Mouse (Mus musculus) ovary, adult 18-20 months (tissue): ENCODE measurements around the gene Parp8.

Experiments used
- DNase-seq: peaks from one replicate; pipeline ENCODE4 v3.0.0; 2022; ENCODE audit warnings: low spot score, mixed read lengths

Gene Parp8

DNA sequence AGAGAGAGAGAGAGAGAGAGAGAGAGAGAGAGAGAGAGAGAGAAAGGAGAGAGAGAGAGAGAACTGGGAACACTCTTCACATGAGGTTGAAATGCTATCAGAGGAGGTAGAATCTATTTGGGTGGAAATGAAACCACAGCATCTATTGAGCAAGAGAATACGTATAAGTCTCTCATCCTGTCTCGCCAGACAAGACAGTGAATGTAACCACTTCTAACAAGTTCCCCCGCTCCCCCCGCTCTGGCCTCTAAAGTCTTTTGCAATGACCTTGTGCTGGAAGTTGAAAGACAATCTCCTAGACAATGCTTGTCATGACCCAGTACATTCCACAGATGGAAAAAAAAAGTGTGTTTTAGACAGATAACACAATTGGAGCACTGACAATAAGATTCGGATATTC is 181.4 kb downstream of the Parp8 start:
- no peak for DNase-seq

DNA sequence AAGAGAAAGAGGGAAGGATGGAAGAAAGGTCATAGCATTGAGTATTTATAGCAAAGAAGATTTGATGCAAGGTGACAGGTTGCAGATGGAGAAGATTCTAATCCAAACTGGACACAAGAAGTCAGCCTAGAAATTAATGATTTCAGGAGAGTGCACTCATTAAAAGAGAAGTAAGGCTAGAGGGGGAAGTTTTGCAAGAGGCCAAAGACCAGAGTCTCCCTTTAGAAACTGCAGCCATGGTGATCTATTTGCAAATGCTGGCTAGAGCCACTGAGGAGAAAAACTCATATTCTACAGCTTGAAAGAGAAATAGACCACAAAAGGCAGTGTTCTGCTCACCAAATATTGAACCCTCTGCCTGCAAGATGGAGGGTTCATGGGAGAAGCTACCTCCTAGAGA is 194.4 kb downstream of the Parp8 start:
- DNase-seq, result no peak

DNA sequence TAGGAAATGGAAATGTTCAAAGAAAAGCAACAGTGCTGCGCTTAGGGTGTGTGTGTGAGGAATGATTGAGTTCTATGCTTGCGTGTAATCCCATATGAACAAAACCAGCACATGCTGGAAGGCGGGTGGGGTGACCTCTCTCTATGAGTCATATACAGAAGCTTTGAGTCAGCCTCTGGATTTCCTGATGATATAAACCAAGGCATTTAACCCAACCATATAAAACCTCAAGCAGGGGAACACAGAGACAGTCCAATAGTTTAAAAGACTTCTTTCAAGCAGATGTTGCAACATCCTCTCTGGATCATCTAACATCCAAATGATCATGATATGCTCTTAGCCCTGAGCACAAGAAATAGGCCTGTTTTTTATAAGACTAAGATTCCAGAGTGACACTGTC is 196.3 kb downstream of the Parp8 start:
- no peak for DNase-seq

DNA sequence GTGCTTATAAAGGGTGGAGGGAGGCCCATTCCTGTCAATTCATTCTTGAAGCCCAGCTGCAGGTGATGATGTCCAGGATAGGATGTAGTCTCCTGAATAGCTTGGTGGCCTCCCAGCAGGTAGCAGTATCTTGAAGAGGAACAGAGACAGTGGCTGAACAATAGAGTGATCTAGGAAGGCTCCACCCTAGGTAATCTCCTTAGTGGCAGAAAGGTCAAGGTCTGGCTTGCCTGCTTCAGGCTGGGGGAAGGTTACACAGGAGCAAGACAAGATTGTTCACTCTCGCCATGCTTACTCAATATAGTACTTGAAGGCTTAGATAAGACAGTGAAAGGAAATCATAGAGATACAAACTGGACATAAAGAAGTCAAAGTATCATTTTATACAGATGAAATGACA is 213.9 kb downstream of the Parp8 start:
- no peak for DNase-seq
